Mouse (Mus musculus) fat pad, adult 2 months (tissue): Measurements from ENCODE around the gene Cln3.

ENCODE experiments used
- DNase-seq: peaks from one replicate; pipeline ENCODE4 v3.0.0-alpha.2; 2011; ENCODE audit warnings: low read depth, low spot score; ENCODE audit errors: extremely low read depth

Cln3 gene

GRCm38 (mm10) chr7:126595890-126596289 is 10.3 kb upstream of the Cln3 start:
- no peak for DNase-seq

GRCm38 (mm10) chr7:126594862-126595561 is 9.4 kb upstream of the Cln3 start, which contains the start of gene Il27:
Gene Il27, minus strand, starts transcription at chr7:126594941.
- DNase-seq = no peak

GRCm38 (mm10) chr7:126587779-126588178 is 2.2 kb upstream of the Cln3 start:
- no peak for DNase-seq

GRCm38 (mm10) chr7:126586839-126587238 is 1.2 kb upstream of the Cln3 start:
- no peak for DNase-seq

GRCm38 (mm10) chr7:126584506-126584977 is 1.1 kb downstream of the Cln3 start, which contains the start of gene Apobr:
Gene Apobr, plus strand, starts transcription at chr7:126584942.
- DNase-seq = no peak

GRCm38 (mm10) chr7:126583761-126584160 is 1.9 kb downstream of the Cln3 start:
- no peak for DNase-seq

- no peak for DNase-seq
These were observed 2.3 kb downstream of the Cln3 start for GRCm38 (mm10) chr7:126583251-126583709.

GRCm38 (mm10) chr7:126582759-126583158 is 2.9 kb downstream of the Cln3 start:
- no peak for DNase-seq

GRCm38 (mm10) chr7:126581661-126582060 is 4.0 kb downstream of the Cln3 start:
- DNase-seq = no peak

- no peak for DNase-seq
These were observed 6.4 kb downstream of the Cln3 start for GRCm38 (mm10) chr7:126579172-126579571.

GRCm38 (mm10) chr7:126576946-126577345 is 8.7 kb downstream of the Cln3 start:
- no peak for DNase-seq

- DNase-seq = peak; percentile 83
These were observed 19.4 kb downstream of the Cln3 start, which contains the start of gene Eif3c for GRCm38 (mm10) chr7:126566094-126566765. Gene Eif3c, minus strand, starts transcription at chr7:126566411.

GRCm38 (mm10) chr7:126565693-126566092 is 19.9 kb downstream of the Cln3 start:
- peak; percentile 73 for DNase-seq

GRCm38 (mm10) chr7:126556635-126557034 is 29.0 kb downstream of the Cln3 start:
- no peak for DNase-seq

GRCm38 (mm10) chr7:126554796-126555195 is 30.8 kb downstream of the Cln3 start:
- DNase-seq = no peak

GRCm38 (mm10) chr7:126545631-126546030 is 40.0 kb downstream of the Cln3 start:
- DNase-seq = no peak

GRCm38 (mm10) chr7:126541661-126542060 is 44.0 kb downstream of the Cln3 start:
- DNase-seq = no peak

- DNase-seq = no peak
These were observed 47.6 kb downstream of the Cln3 start for GRCm38 (mm10) chr7:126537820-126538585.

GRCm38 (mm10) chr7:126536466-126536865 is 49.2 kb downstream of the Cln3 start:
- DNase-seq = no peak

- DNase-seq = no peak
These were observed 49.9 kb downstream of the Cln3 start for GRCm38 (mm10) chr7:126535766-126536165.

- DNase-seq = peak; percentile 42
These were observed 52.2 kb downstream of the Cln3 start for GRCm38 (mm10) chr7:126533434-126533833.
